12 mouse cellular contexts compared by ENCODE assay signal in genomic region chr8:124810056-124810610, GRCm38 (mm10). TPM values are rescaled to one million over a fixed set of nuclear protein-coding genes. Genes with fewer than 3 reads are reported as not detected.
DNase-seq lines count a peak whose midpoint lies in the region; ATAC-seq lines count a peak whose summit lies in the region.
"Had no signal": no experiment of that assay in that cellular context is flagged by ENCODE, and none has a peak within 500 bp of the region (broad histone marks: within the 10 kb centered on the region; RNA-seq: fewer than 3 reads in every experiment).

No protein-coding gene starts in this region.

- peaks cover 19% of the 10 kb centered on the region for H3K4me1 ChIP-seq in midbrain, embryonic 15.5 days
- peaks cover 12% of the 10 kb centered on the region for H3K4me1 ChIP-seq in midbrain, embryonic 16.5 days (ENCODE audit: control insufficient read depth, insufficient read depth, low read length)
- peaks cover 12% of the 10 kb centered on the region for H3K4me1 ChIP-seq in forebrain, embryonic 16.5 days (replicated peaks; ENCODE audit: control insufficient read depth, insufficient read depth, low read length)
- H3K4me1 ChIP-seq: limb, embryonic 12.5 days had no signal

- 0 out of 2 replicates have a peak overlapping the region, but pooled peaks have one; percentile 18 for H3K27ac ChIP-seq in midbrain, embryonic 15.5 days
- no peak overlapping the region for H3K27ac ChIP-seq in midbrain, embryonic 16.5 days (ENCODE audit: low read length)
- no peak overlapping the region for H3K27ac ChIP-seq in forebrain, embryonic 16.5 days (ENCODE audit: low read length)
- H3K27ac ChIP-seq: limb, embryonic 12.5 days had no signal

- H3K9me3 ChIP-seq in midbrain, embryonic 15.5 days, result no peaks in the 10 kb centered on the region
- H3K9me3 ChIP-seq in midbrain, embryonic 16.5 days (replicated peaks; ENCODE audit: control insufficient read depth, low read length, poor library complexity, severe bottlenecking), result no peaks in the 10 kb centered on the region
- H3K9me3 ChIP-seq in forebrain, embryonic 16.5 days (ENCODE audit: control insufficient read depth, low read length), result no peaks in the 10 kb centered on the region
- H3K9me3 ChIP-seq: limb, embryonic 12.5 days had no signal

- WGBS in midbrain, embryonic 15.5 days, result 60% methylated on average over 5 of the region's 5 CpGs
- 59% methylated on average over 5 of the region's 5 CpGs for whole genome bisulfite sequencing in midbrain, embryonic 16.5 days
- WGBS in forebrain, embryonic 16.5 days, result 61% methylated on average over 5 of the region's 5 CpGs

- H3K36me3 ChIP-seq in midbrain, embryonic 15.5 days (replicated peaks), result no peaks in the 10 kb centered on the region; the same call in 1 of the 2 replicates
- H3K36me3 ChIP-seq in midbrain, embryonic 16.5 days (ENCODE audit: control insufficient read depth, insufficient read depth, low read length), result peaks cover 4% of the 10 kb centered on the region; the same call in 1 of the 2 replicates
- no peaks in the 10 kb centered on the region for H3K36me3 ChIP-seq in splenic B cell, adult 2 months (ENCODE audit: control insufficient read depth, insufficient read depth, low read length, poor library complexity, severe bottlenecking)
- H3K36me3 ChIP-seq in forebrain, embryonic 16.5 days (ENCODE audit: control insufficient read depth, insufficient read depth), result 0 out of 2 replicates have a peak, but pooled peaks cover 1% of the 10 kb centered on the region
- H3K36me3 ChIP-seq: limb, embryonic 12.5 days had no signal

- no peak overlapping the region for H3K4me2 ChIP-seq in midbrain, embryonic 15.5 days
- H3K4me2 ChIP-seq in midbrain, embryonic 16.5 days (ENCODE audit: low read length), result no peak overlapping the region
- H3K4me2 ChIP-seq in forebrain, embryonic 16.5 days (ENCODE audit: low read length), result no peak overlapping the region
- H3K4me2 ChIP-seq: limb, embryonic 12.5 days had no signal

- peak; percentile 44 for DNase-seq in cerebellum, adult 9-11 months
- no peak for DNase-seq in cerebellum, postnatal 4 days (ENCODE audit: low spot score in 2 of 2)
- DNase-seq in kidney, adult 18-20 months, result peak; percentile 56
- no peak for DNase-seq in kidney, postnatal 10 days
- peak; percentile 37 for DNase-seq in splenic B cell, adult 2 months (ENCODE audit: low read depth, low spot score)
- DNase-seq: right cerebral cortex, adult 18-20 months; thymus, adult 18-20 months had no signal

- no peaks in the 10 kb centered on the region for H3K27me3 ChIP-seq in midbrain, embryonic 15.5 days (replicated peaks)
- H3K27me3 ChIP-seq in midbrain, embryonic 16.5 days (ENCODE audit: control insufficient read depth, insufficient read depth, low read depth, low read length), result no peaks in the 10 kb centered on the region
- H3K27me3 ChIP-seq in splenic B cell, adult 2 months (ENCODE audit: control insufficient read depth, insufficient read depth, low read length, poor library complexity, severe bottlenecking), result no peaks in the 10 kb centered on the region
- H3K27me3 ChIP-seq in forebrain, embryonic 16.5 days (replicated peaks; ENCODE audit: control insufficient read depth, insufficient read depth, low read length), result no peaks in the 10 kb centered on the region; the same call in 1 of the 2 replicates

- no peak for ATAC-seq in midbrain, embryonic 15.5 days (replicated peaks)
- no peak for ATAC-seq in midbrain, embryonic 16.5 days
- ATAC-seq in forebrain, embryonic 16.5 days, result no peak

- no peak overlapping the region for H3K4me3 ChIP-seq in midbrain, embryonic 15.5 days
- no peak overlapping the region for H3K4me3 ChIP-seq in midbrain, embryonic 16.5 days (ENCODE audit: low read depth, low read length)
- no peak overlapping the region for H3K4me3 ChIP-seq in forebrain, embryonic 16.5 days (replicated peaks; ENCODE audit: low read length)
- H3K4me3 ChIP-seq: erythroblast, embryonic 14.5 days; limb, embryonic 12.5 days had no signal

- H3K9ac ChIP-seq in midbrain, embryonic 15.5 days, result no peak overlapping the region
- H3K9ac ChIP-seq in midbrain, embryonic 16.5 days (ENCODE audit: low read depth, low read length), result no peak overlapping the region
- H3K9ac ChIP-seq in forebrain, embryonic 16.5 days (replicated peaks; ENCODE audit: low read depth, low read length), result no peak overlapping the region
- H3K9ac ChIP-seq: limb, embryonic 12.5 days had no signal

RNA-seq across cellular contexts. Expression of gene Trim67, which starts 17.2 kb away (rescaled TPM):
- polyA plus RNA-seq in midbrain, embryonic 15.5 days (2015; fragmentation: Nextera tagmentation; extraction: Ambion mirVana), result 29.2 and 30.8 TPM in 2 replicates
- 28.0 and 29.5 TPM in 2 replicates for polyA plus RNA-seq in midbrain, embryonic 16.5 days (2015; fragmentation: Nextera tagmentation; extraction: Ambion mirVana)
- polyA plus RNA-seq in forebrain, embryonic 16.5 days (2015; fragmentation: Nextera tagmentation; extraction: Ambion mirVana), result 28.8 and 30.4 TPM in 2 replicates
- polyA plus RNA-seq: erythroblast, embryonic 14.5 days had no signal

RNA-seq across cellular contexts. Expression of gene Gnpat, which starts 52.7 kb away (rescaled TPM):
- 77.5 and 83.9 TPM in 2 replicates for polyA plus RNA-seq in midbrain, embryonic 15.5 days (2015; fragmentation: Nextera tagmentation; extraction: Ambion mirVana)
- polyA plus RNA-seq in midbrain, embryonic 16.5 days (2015; fragmentation: Nextera tagmentation; extraction: Ambion mirVana), result 70.7 and 74.1 TPM in 2 replicates
- polyA plus RNA-seq in forebrain, embryonic 16.5 days (2015; fragmentation: Nextera tagmentation; extraction: Ambion mirVana), result 92.7 TPM in 2 replicates

RNA-seq across cellular contexts. Expression of gene 2810004N23Rik, which starts 52.8 kb away (rescaled TPM):
- 27.4 and 28.3 TPM in 2 replicates for polyA plus RNA-seq in midbrain, embryonic 15.5 days (2015; fragmentation: Nextera tagmentation; extraction: Ambion mirVana)
- polyA plus RNA-seq in midbrain, embryonic 16.5 days (2015; fragmentation: Nextera tagmentation; extraction: Ambion mirVana), result 25.5 and 27.3 TPM in 2 replicates
- 36.1 and 38.3 TPM in 2 replicates for polyA plus RNA-seq in forebrain, embryonic 16.5 days (2015; fragmentation: Nextera tagmentation; extraction: Ambion mirVana)

RNA-seq across cellular contexts. Expression of gene Fam89a, which starts 58.5 kb away (rescaled TPM):
- polyA plus RNA-seq in midbrain, embryonic 15.5 days (2015; fragmentation: Nextera tagmentation; extraction: Ambion mirVana), result 0.17 and 0.37 TPM in 2 replicates
- polyA plus RNA-seq in midbrain, embryonic 16.5 days (2015; fragmentation: Nextera tagmentation; extraction: Ambion mirVana), result 0.26 and 0.40 TPM in 2 replicates
- polyA plus RNA-seq in forebrain, embryonic 16.5 days (2015; fragmentation: Nextera tagmentation; extraction: Ambion mirVana), result 0.25 TPM in 1 of 2 replicates, not detected in the other
- polyA plus RNA-seq: erythroblast, embryonic 14.5 days had no signal

Comparison
In these comparisons a context has a peak if more than half of its experiments do, and no peak if none do; other contexts are left out.
1. DNase-seq: peak in cerebellum, adult 9-11 months (single experiment), kidney, adult 18-20 months (single experiment) and splenic B cell, adult 2 months (single experiment); none in cerebellum, postnatal 4 days (0 of 2) and kidney, postnatal 10 days (single experiment).